Mouse (Mus musculus): ENCODE data around the gene Gsto1.

The Gsto1 gene

GRCm38 (mm10) chr19:47890489-47891130 lies 35.8 kb downstream of the Gsto1 start:
- no peak for DNase-seq (ENCODE audit: low read depth, low spot score)

- no peak for DNase-seq (ENCODE audit: low read depth, low spot score)
These were observed 37.0 kb downstream of the Gsto1 start for GRCm38 (mm10) chr19:47891562-47892312.

GRCm38 (mm10) chr19:47893092-47893491 lies 38.3 kb downstream of the Gsto1 start:
- DNase-seq (ENCODE audit: low read depth, low spot score): no peak

GRCm38 (mm10) chr19:47898472-47899079 lies 43.8 kb downstream of the Gsto1 start:
- DNase-seq (ENCODE audit: low read depth, low spot score): no peak

GRCm38 (mm10) chr19:47900012-47900411 lies 45.2 kb downstream of the Gsto1 start:
- DNase-seq (ENCODE audit: low read depth, low spot score): no peak

- no peak for DNase-seq (ENCODE audit: low read depth, low spot score)
These were observed 45.8 kb downstream of the Gsto1 start for GRCm38 (mm10) chr19:47900558-47900957.

- peak; percentile 54 for DNase-seq (ENCODE audit: low read depth, low spot score)
These were observed 47.8 kb downstream of the Gsto1 start for GRCm38 (mm10) chr19:47902316-47903201.

GRCm38 (mm10) chr19:47903679-47904078 lies 48.9 kb downstream of the Gsto1 start:
- DNase-seq (ENCODE audit: low read depth, low spot score): no peak

GRCm38 (mm10) chr19:47905081-47905480 lies 50.3 kb downstream of the Gsto1 start:
- DNase-seq (ENCODE audit: low read depth, low spot score): no peak

- DNase-seq (ENCODE audit: low read depth, low spot score): no peak
These were observed 50.8 kb downstream of the Gsto1 start for GRCm38 (mm10) chr19:47905603-47906002.

- no peak for DNase-seq (ENCODE audit: low read depth, low spot score)
These were observed 52.8 kb downstream of the Gsto1 start for GRCm38 (mm10) chr19:47907596-47907995.

GRCm38 (mm10) chr19:47908961-47909371 lies 54.2 kb downstream of the Gsto1 start:
- DNase-seq (ENCODE audit: low read depth, low spot score): no peak

GRCm38 (mm10) chr19:47909387-47910116 lies 54.8 kb downstream of the Gsto1 start:
- DNase-seq (ENCODE audit: low read depth, low spot score): peak; percentile 71

GRCm38 (mm10) chr19:47910117-47910618 lies 55.4 kb downstream of the Gsto1 start:
- DNase-seq (ENCODE audit: low read depth, low spot score): no peak

- DNase-seq (ENCODE audit: low read depth, low spot score): no peak
These were observed 56.0 kb downstream of the Gsto1 start for GRCm38 (mm10) chr19:47910751-47911150.

GRCm38 (mm10) chr19:47913344-47913743 lies 58.6 kb downstream of the Gsto1 start:
- no peak for DNase-seq (ENCODE audit: low read depth, low spot score)

- no peak for DNase-seq (ENCODE audit: low read depth, low spot score)
These were observed 59.4 kb downstream of the Gsto1 start for GRCm38 (mm10) chr19:47914191-47914590.

Measured in forelimb bud, embryonic 11.5 days (tissue).